Mouse (Mus musculus) heart, postnatal 0 days (tissue): ENCODE measurements around the gene Cog2. TPM values are rescaled to one million over a fixed set of nuclear protein-coding genes. Genes with fewer than 3 reads are reported as not detected.
A peak's percentile ranks its signal among the peaks of the same experiment; 100 is the strongest.

ENCODE experiments used
- ATAC-seq: fragments of 200-750 bp; cut with Nextera tagmentation; 2 replicates; pipeline ENCODE4 v1.8.0; 2017; ENCODE audit warnings: low read depth, moderate number of reproducible peaks, moderate library complexity; ENCODE audit not compliant: insufficient read depth
- DNase-seq: peaks from one replicate; pipeline ENCODE4 v3.0.0-alpha.2; 2016; ENCODE audit warnings: low spot score
- H3K27ac ChIP-seq: fragments of 300-500 bp; sonication (generic); 2 replicates; pipeline ENCODE4 v1.5.1; 2014; ENCODE audit warnings: low read depth, mild to moderate bottlenecking
- H3K27me3 ChIP-seq: fragments of 300-500 bp; sonication (generic); 2 replicates; pipeline ENCODE4 v1.6.1; 2014; ENCODE audit warnings: low read length, mixed read lengths; ENCODE audit not compliant: control insufficient read depth, insufficient read depth
- H3K36me3 ChIP-seq: fragments of 300-500 bp; sonication (generic); replicated peaks from 2 replicates; pipeline ENCODE4 v1.6.1; 2014; ENCODE audit warnings: low read length, mixed read lengths; ENCODE audit not compliant: control insufficient read depth, insufficient read depth
- H3K4me1 ChIP-seq: fragments of 300-500 bp; sonication (generic); 2 replicates; pipeline ENCODE4 v1.6.1; 2014; ENCODE audit warnings: antibody characterized with exemption; ENCODE audit not compliant: control insufficient read depth, insufficient read depth
- H3K4me2 ChIP-seq: fragments of 300-500 bp; sonication (generic); 2 replicates; pipeline ENCODE4 v1.6.1; 2014; ENCODE audit warnings: low read depth, mild to moderate bottlenecking, low read length, moderate library complexity
- H3K4me3 ChIP-seq: fragments of 300-500 bp; sonication (generic); 2 replicates; pipeline ENCODE4 v1.5.1; 2014; ENCODE audit warnings: low read depth, low read length
- H3K9ac ChIP-seq: fragments of 300-500 bp; sonication (generic); replicated peaks from 2 replicates; pipeline ENCODE4 v1.6.1; 2014; ENCODE audit warnings: low read depth, low read length, mixed read lengths
- H3K9me3 ChIP-seq: fragments of 300-500 bp; sonication (generic); replicated peaks from 2 replicates; pipeline ENCODE4 v1.6.1; 2016; ENCODE audit warnings: low read length; ENCODE audit not compliant: control insufficient read depth
- CTCF ChIP-seq: IDR thresholded peaks from 2 replicates; pipeline ENCODE4 v1.5.1; 2016; ENCODE audit warnings: antibody characterized with exemption, control low read depth, low read depth
- EP300 ChIP-seq: IDR thresholded peaks from 2 replicates; pipeline ENCODE4 v1.6.1; 2016; ENCODE audit warnings: antibody characterized with exemption, low read depth
- WGBS: fragments of 180-500 bp; shearing (Covaris S2); extraction: QIAGEN DNeasy Blood & Tissue Kit; methylation state at CpG from one replicate; pipeline ENCODE4 v1.1.7; 2014; 5-methylcytosine and 5-hydroxymethylcytosine counted together
- polyA plus RNA-seq: library from polyadenylated mRNA; unstranded; fragments of >200 nt; fragmentation: Nextera tagmentation; extraction: Ambion mirVana; gene quantifications from 2 replicates; pipeline ENCODE4 v1.2.1, GENCODE M21; 2015
- total RNA-seq: library from RNA; depleted of rRNA; stranded (reverse); fragments of >200 nt; gene quantifications from 2 replicates; pipeline ENCODE4 v1.2.3, GENCODE M21; 2014; ENCODE audit warnings: low replicate concordance

Cog2 gene
- total and polyA plus RNA-seq, 2 experiments from 2014 or later = 16.7 to 62.9 TPM

DNA sequence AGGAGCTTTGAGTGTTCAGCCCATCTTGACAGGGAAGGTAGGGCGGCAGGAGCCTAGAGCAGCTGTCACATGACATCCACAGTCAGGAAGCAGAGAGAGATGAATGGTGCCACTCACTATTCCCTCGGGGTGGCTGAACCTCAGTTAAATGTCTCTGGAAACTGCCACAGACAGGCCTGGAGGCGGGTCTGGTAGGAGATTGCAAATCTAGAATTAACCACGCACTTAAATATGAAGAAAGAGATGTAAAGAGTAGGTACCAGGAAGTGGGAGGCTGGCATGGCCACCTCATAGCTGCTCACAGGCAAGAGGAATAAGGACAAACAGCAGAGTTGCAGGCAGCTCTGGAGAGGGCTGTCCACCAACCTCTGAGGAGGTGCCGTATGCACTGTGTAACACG is 3.4 kb upstream of the Cog2 start:
- Histone ChIP-seq H3K4me3 (no peak overlapping the region), H3K9me3 (no peaks in the 10 kb centered on the region), H3K4me1 (peaks cover 11% of the 10 kb centered on the region), H3K27ac (no peak overlapping the region), H3K9ac (no peak overlapping the region), H3K4me2 (no peak overlapping the region), H3K27me3 (0 out of 2 replicates have a peak, but pooled peaks cover 5% of the 10 kb centered on the region), H3K36me3 (no peaks in the 10 kb centered on the region)
- DNase-seq = no peak
- 55% methylated on average over 6 of the region's 6 CpGs for WGBS
- no peak for TF ChIP-seq CTCF
- no peak for TF ChIP-seq EP300
- no peak for ATAC-seq

GRCm38 (mm10) chr8:124521946-124522345 is 1.4 kb downstream of the Cog2 start:
- DNase-seq = no peak
- ATAC-seq = no peak
- H3K27me3 ChIP-seq = 0 out of 2 replicates have a peak, but pooled peaks cover 5% of the 10 kb centered on the region
- no peak for TF ChIP-seq CTCF
- no peak for TF ChIP-seq EP300
- no peak overlapping the region for H3K27ac ChIP-seq
- H3K4me2 ChIP-seq = peak overlapping the region; percentile 82
- no peaks in the 10 kb centered on the region for H3K9me3 ChIP-seq
- peaks cover 13% of the 10 kb centered on the region for H3K4me1 ChIP-seq
- WGBS = 92% methylated on average over 6 of the region's 6 CpGs
- H3K36me3 ChIP-seq = peaks cover 16% of the 10 kb centered on the region
- H3K9ac ChIP-seq = no peak overlapping the region
- peak overlapping the region; percentile 96; the same call in 1 of the 2 replicates for H3K4me3 ChIP-seq

GRCm38 (mm10) chr8:124526261-124526660 is 5.7 kb downstream of the Cog2 start:
- Histone ChIP-seq H3K4me1 (peaks cover 11% of the 10 kb centered on the region), H3K4me2 (no peak overlapping the region), H3K27me3 (no peaks in the 10 kb centered on the region), H3K9ac (no peak overlapping the region), H3K36me3 (peaks cover 53% of the 10 kb centered on the region), H3K9me3 (no peaks in the 10 kb centered on the region), H3K4me3 (no peak overlapping the region), H3K27ac (no peak overlapping the region)
- no peak for DNase-seq
- TF ChIP-seq CTCF (no peak), EP300 (no peak)
- WGBS = 85% methylated on average over 11 of the region's 11 CpGs
- no peak for ATAC-seq

- ATAC-seq = no peak
- no peaks in the 10 kb centered on the region for H3K4me1 ChIP-seq
- H3K4me2 ChIP-seq = no peak overlapping the region
- peaks cover 86% of the 10 kb centered on the region for H3K36me3 ChIP-seq
- no peak for TF ChIP-seq EP300
- no peak for TF ChIP-seq CTCF
- WGBS = 69% methylated on average over 14 of the region's 14 CpGs
- DNase-seq = no peak
- no peak overlapping the region for H3K4me3 ChIP-seq
- H3K27ac ChIP-seq = no peak overlapping the region
- no peak overlapping the region for H3K9ac ChIP-seq
- H3K9me3 ChIP-seq = no peaks in the 10 kb centered on the region
- no peaks in the 10 kb centered on the region for H3K27me3 ChIP-seq
Observed at GRCm38 (mm10) chr8:124530076-124530475, 9.5 kb downstream of the Cog2 start.

DNA sequence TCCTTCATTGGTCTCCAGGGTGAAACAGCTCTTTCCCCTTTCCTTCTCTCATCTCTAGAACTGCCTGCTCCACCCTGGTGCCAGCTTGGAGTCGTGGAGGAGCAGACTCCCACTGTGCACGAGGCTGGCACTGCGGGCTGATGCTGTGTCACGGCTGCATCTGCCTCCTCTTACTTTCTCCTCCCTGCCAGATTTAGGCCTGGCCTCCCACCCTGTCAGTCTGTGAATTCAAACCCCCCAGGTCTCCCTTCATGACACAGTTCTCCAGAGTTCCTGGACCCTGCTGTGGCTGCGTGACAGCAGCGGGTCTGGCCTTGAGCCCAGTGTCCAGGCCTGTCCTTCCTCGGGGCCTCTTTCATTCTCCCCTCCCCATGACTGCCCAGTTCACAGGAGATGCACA is 10.0 kb downstream of the Cog2 start:
- Histone ChIP-seq H3K36me3 (peaks cover 89% of the 10 kb centered on the region), H3K9ac (no peak overlapping the region), H3K27me3 (no peaks in the 10 kb centered on the region), H3K4me3 (no peak overlapping the region), H3K4me2 (no peak overlapping the region), H3K4me1 (no peaks in the 10 kb centered on the region), H3K27ac (no peak overlapping the region), H3K9me3 (no peaks in the 10 kb centered on the region)
- ATAC-seq (no peak), DNase-seq (no peak)
- 66% methylated on average over 7 of the region's 7 CpGs for WGBS
- TF ChIP-seq CTCF (no peak), EP300 (no peak)

DNA sequence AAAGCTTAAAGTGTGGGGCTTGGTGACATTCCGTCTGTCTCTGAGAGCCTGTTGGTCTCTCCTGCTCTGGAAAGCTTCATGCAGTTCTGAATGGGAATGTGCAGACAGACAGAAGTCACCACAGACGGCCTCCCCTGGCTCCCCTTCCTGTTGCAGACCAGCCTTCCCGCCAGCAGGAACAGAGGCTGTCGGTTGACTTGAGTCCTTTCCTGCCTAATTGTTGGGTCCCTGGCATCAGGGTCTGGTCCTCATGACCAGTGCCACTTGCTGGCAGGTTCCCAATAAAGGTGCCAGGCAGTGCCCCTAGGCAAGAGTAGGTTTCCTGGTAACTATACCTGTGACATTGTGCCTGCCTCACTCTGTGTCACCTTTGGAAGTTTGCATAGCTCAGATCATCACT is 10.4 kb downstream of the Cog2 start:
- H3K27me3 ChIP-seq = no peaks in the 10 kb centered on the region
- WGBS = 49% methylated on average over 4 of the region's 4 CpGs
- no peak overlapping the region for H3K27ac ChIP-seq
- no peak overlapping the region for H3K4me2 ChIP-seq
- H3K4me3 ChIP-seq = no peak overlapping the region
- ATAC-seq = no peak
- H3K36me3 ChIP-seq = peaks cover 89% of the 10 kb centered on the region
- no peaks in the 10 kb centered on the region for H3K4me1 ChIP-seq
- TF ChIP-seq EP300 (no peak), CTCF (no peak)
- H3K9me3 ChIP-seq = no peaks in the 10 kb centered on the region
- H3K9ac ChIP-seq = no peak overlapping the region
- no peak for DNase-seq
